Mouse (Mus musculus) skeletal muscle tissue, adult 2 months (tissue): ENCODE results near the gene Olfr59.

ENCODE experiments used
- DNase-seq: peaks from one replicate; pipeline ENCODE4 v3.0.0-alpha.2; 2012; ENCODE audit warnings: low read depth, low spot score

Gene Olfr59

GRCm38 (mm10) chr11:74283436-74283835 lies at the start of gene Olfr59:
Gene Olfr59, plus strand, starts transcription at chr11:74283736.
- no peak for DNase-seq

- DNase-seq = no peak
Measured at GRCm38 (mm10) chr11:74241201-74241600, 42.3 kb upstream of the Olfr59 start.

GRCm38 (mm10) chr11:74259508-74259907 lies 24.0 kb upstream of the Olfr59 start, which contains the start of gene Olfr406:
Gene Olfr406, plus strand, starts transcription at chr11:74259808.
- DNase-seq = no peak

DNA sequence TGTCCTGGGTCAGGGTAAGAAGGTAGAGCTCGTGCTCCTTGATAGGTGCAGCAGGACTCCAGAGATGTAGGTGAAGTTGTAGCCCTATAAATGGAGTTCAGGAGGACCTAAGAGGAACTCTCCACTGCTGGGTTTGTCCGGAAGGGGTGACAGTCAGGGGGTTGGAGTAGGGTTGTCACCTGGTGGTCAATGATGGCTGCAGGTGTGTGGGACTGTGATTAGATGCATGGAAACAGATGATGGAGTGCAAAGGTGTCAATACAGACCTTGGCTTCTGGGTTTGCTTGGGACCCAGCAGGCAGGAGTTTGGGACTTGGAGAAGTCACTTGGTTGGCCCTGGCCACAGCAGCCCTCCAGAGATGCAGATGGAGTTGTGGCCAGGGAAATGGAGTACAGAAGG lies 3.7 kb downstream of the Olfr59 start:
- no peak for DNase-seq

DNA sequence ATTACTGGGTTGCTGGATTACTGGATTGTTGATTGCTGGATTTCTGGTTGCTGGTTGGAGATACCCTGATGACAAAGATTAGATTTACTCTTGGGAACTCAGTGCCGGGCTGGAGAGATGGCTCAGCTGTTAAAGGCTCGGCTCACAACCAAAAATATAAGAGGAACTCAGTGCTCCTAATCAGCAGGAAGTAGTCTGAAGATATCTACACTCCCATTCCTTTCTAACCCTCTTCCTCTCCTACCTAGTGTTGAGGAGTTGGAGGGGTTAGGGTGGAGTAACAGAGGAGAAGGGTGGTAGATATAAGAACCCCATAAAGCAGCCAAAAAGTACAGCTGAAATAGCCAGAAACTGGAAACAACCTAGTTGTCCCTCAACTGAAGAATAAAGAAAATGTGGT lies 42.5 kb downstream of the Olfr59 start:
- DNase-seq = no peak

DNA sequence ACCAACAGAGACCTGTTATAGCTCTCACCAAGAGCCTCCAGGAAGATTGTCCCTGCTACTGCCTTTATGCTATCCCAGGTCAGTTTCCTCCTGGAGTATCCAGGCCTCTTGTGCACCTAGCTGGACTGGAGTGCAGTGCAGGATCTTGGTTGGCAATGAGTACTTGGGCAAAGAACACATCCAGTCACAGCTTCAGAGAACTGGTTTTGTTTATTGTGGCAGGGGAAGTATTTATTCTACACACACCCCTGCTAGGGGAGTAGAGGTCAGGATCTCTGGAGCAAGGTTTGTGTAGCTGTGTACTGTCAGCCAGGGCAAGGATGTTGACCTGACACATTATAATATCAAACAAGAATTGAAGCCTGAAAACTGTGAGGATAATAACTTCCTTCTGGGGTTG lies 45.2 kb downstream of the Olfr59 start:
- DNase-seq = no peak

DNA sequence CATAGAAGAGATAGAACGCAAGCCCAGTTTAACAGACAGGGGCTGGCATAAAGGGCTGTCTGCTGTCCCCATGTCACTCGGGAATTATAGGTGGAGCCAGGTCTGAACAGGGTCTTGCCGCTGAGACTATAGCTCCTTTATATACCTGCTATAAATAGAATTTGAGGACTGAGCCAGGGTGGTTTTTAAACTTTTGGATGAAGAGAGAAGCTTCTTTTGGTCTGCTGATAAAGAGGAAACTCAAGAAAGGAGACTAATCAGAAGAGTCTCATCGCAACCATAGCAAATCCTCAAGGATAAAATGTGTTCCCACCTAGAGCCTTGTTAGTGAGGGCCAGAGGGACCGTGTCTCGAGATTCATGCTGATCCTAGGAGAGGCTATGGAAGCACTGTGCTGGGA lies 54.4 kb downstream of the Olfr59 start, which contains the start of gene Olfr410:
Gene Olfr410 (minus strand): TSS at position 101 of the 400 bp plus-strand sequence.
- no peak for DNase-seq
